Mouse (Mus musculus) cortical plate, adult 2 months (tissue): ENCODE measurements around the gene Gm14226.

Experiments
- CTCF ChIP-seq: fragments of 200-500 bp; IDR thresholded peaks from 2 replicates; pipeline ENCODE4 v1.5.1; 2011; ENCODE audit warnings: mild to moderate bottlenecking, control low read depth, low read length; ENCODE audit not compliant: insufficient read depth; ENCODE audit errors: extremely low read depth
- POLR2A ChIP-seq: fragments of 200-500 bp; IDR thresholded peaks from 2 replicates; pipeline ENCODE4 v1.6.1; 2011; ENCODE audit warnings: mild to moderate bottlenecking, low read length, control low read depth; ENCODE audit not compliant: insufficient read depth; ENCODE audit errors: extremely low read depth

GRCm38 (mm10) chr2:155056076-155056578 is 38.1 kb downstream of the Gm14226 start:
- TF ChIP-seq CTCF, result no peak
- TF ChIP-seq POLR2A, result no peak
